8 mouse cellular contexts compared by ENCODE assay signal in the genomic region with DNA sequence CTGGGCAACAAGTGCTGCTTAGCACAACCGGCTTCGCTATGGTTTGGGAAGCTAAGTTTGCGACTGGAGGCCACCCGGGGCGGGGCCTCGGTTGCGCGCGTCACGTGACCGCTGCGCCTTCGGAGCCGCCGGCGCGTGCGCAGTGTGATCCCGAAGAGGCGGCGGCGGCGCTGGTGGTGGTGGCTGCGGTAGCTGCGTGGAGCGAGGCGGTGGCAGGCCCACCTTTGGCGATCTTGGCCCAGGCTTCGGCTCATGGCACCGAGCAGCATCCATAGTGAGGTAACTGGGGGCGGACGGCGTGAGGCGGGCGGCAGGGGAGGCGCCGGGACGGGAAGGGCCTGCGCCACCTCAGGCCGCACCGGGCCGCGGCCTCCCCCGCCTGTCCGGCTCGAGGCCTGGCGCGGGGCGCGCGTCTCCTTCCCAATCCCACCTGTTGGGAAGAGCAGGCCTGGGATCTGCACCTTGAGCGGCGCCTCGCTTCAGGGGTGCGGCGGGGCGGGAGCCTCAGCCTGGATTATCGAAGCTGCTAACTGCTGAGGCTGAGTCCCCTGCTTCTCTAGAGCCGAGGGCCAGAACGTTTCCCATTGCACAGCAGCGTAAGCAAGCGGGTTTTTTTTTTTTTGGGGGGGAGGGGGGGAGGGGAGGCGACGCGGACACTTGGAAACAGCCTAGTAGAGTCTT. TPM values are rescaled to one million over a fixed set of nuclear protein-coding genes. Genes with fewer than 3 reads are reported as not detected.
DNase-seq lines count a peak whose midpoint lies in the region; ATAC-seq and TF ChIP-seq lines count a peak whose summit lies in the region.

A gene (plus strand): TSS at position 144 of the 681 bp plus-strand sequence.

- peak; percentile 95 for DNase-seq in A20 (ENCODE audit: low read depth, low spot score)
- peak; percentile 94 for DNase-seq in heart, embryonic 10.5 days (ENCODE audit: low spot score)
- DNase-seq in liver, result peak; percentile 92
- DNase-seq in spleen, postnatal 4 days (ENCODE audit: low spot score in 2 of 2), result peak; percentile 89 to 97

- peak; percentile 97 for ATAC-seq in kidney, embryonic 15.5 days (replicated peaks; ENCODE audit: low FRiP score)
- peak; percentile 81 for ATAC-seq in monocyte, adult 5-6 weeks (replicated peaks; ENCODE audit: insufficient number of reproducible peaks, low FRiP score, low TSS enrichment, poor library complexity, severe bottlenecking)

- H3K4me3 ChIP-seq in bone marrow macrophage, adult 2 months (ENCODE audit: insufficient read depth, low read length), result peak within 1 kb of the TSS; percentile 100
- peak within 1 kb of the TSS; percentile 98 for H3K4me3 ChIP-seq in embryonic fibroblast, embryonic 13.5 days (ENCODE audit: insufficient read depth, low read length)
- peak within 1 kb of the TSS; percentile 92 for H3K4me3 ChIP-seq in heart, embryonic 10.5 days
- peak within 1 kb of the TSS; percentile 90 for H3K4me3 ChIP-seq in kidney, embryonic 15.5 days (replicated peaks)

- H3K9me3 ChIP-seq in heart, embryonic 10.5 days, result no peaks in the 10 kb centered on the region
- no peaks in the 10 kb centered on the region for H3K9me3 ChIP-seq in kidney, embryonic 15.5 days (replicated peaks)

- peaks cover 11% of the 10 kb centered on the region for H3K4me1 ChIP-seq in bone marrow macrophage, adult 2 months (ENCODE audit: control insufficient read depth, insufficient read depth, low read length)
- H3K4me1 ChIP-seq in embryonic fibroblast, embryonic 13.5 days (ENCODE audit: control insufficient read depth, insufficient read depth, low read length), result peaks cover 6% of the 10 kb centered on the region
- H3K4me1 ChIP-seq in heart, embryonic 10.5 days, result peaks cover 17% of the 10 kb centered on the region
- peaks cover 18% of the 10 kb centered on the region for H3K4me1 ChIP-seq in kidney, embryonic 15.5 days

- under 1% methylated on average over 65 of the region's 65 CpGs for WGBS in heart, embryonic 10.5 days
- under 1% methylated on average over 65 of the region's 65 CpGs for WGBS in kidney, embryonic 15.5 days

- H3K9ac ChIP-seq in kidney, embryonic 15.5 days, result peak within 1 kb of the TSS; percentile 93

- TF ChIP-seq CTCF in bone marrow macrophage, adult 2 months (IDR thresholded peaks at IDR 0.05; ENCODE audit: low read depth, low read length), result no peak
- TF ChIP-seq CTCF in embryonic fibroblast, embryonic 13.5 days (IDR thresholded peaks at IDR 0.05; ENCODE audit: borderline replicate concordance, insufficient read depth, low read length), result no peak

- peak; percentile 43; the same call in 1 of the 2 replicates for TF ChIP-seq POLR2A in bone marrow macrophage, adult 2 months (IDR thresholded peaks at IDR 0.05; ENCODE audit: borderline replicate concordance, low read depth, low read length)
- TF ChIP-seq POLR2A in embryonic fibroblast, embryonic 13.5 days (IDR thresholded peaks at IDR 0.05; ENCODE audit: low read depth, low read length), result peak; percentile 94

- H3K36me3 ChIP-seq in heart, embryonic 10.5 days, result no peaks in the 10 kb centered on the region
- H3K36me3 ChIP-seq in kidney, embryonic 15.5 days, result peaks cover 3% of the 10 kb centered on the region; the same call in 1 of the 2 replicates

- H3K27ac ChIP-seq in bone marrow macrophage, adult 2 months (ENCODE audit: insufficient read depth, low read depth, low read length), result peak within 1 kb of the TSS; percentile 87
- H3K27ac ChIP-seq in embryonic fibroblast, embryonic 13.5 days (ENCODE audit: insufficient read depth, low read length), result peak within 1 kb of the TSS; percentile 63
- H3K27ac ChIP-seq in heart, embryonic 10.5 days, result peak within 1 kb of the TSS; percentile 98
- H3K27ac ChIP-seq in kidney, embryonic 15.5 days, result peak within 1 kb of the TSS; percentile 91

- peak within 1 kb of the TSS; percentile 66 for H3K4me2 ChIP-seq in kidney, embryonic 15.5 days

- H3K27me3 ChIP-seq in heart, embryonic 10.5 days (ENCODE audit: insufficient read depth, poor library complexity, severe bottlenecking), result no peaks in the 10 kb centered on the region
- no peaks in the 10 kb centered on the region for H3K27me3 ChIP-seq in kidney, embryonic 15.5 days

RNA-seq across cellular contexts. Expression of the gene that starts here (rescaled TPM):
- polyA plus RNA-seq in bone marrow macrophage, adult 2 months (2012; ENCODE audit: insufficient read depth, insufficient read length, missing spikeins), result 59.0 and 70.6 TPM in 2 replicates
- polyA plus RNA-seq in embryonic fibroblast, embryonic 13.5 days (2011; ENCODE audit: insufficient read length, low read depth, missing spikeins), result 55.9 and 61.0 TPM in 2 replicates
- 40.4 and 46.2 TPM in 2 replicates for polyA plus RNA-seq in heart, embryonic 10.5 days (2016; fragmentation: Nextera tagmentation; extraction: Ambion mirVana)
- 52.3 and 55.4 TPM in 2 replicates for polyA plus RNA-seq in kidney, embryonic 15.5 days (2015; fragmentation: Nextera tagmentation; extraction: Ambion mirVana)
- 95.9 to 148 TPM (median 102 TPM) in 3 replicates for total RNA-seq in monocyte, adult 5-6 weeks (2017)

Comparison
In these comparisons a context has a peak if more than half of its experiments do, and no peak if none do; other contexts are left out.
1. Peak in every context shown above with its lines: DNase-seq, ATAC-seq, H3K4me3 ChIP-seq and H3K27ac ChIP-seq.